Mouse (Mus musculus): ENCODE measurements around the gene Lig4.

GRCm38 (mm10) chr8:10017231-10017630 lies 39.7 kb upstream of the Lig4 start:
- no peak for TF ChIP-seq POLR2A (IDR thresholded peaks at IDR 0.05; ENCODE audit: insufficient read depth, low read length)
- no peak for TF ChIP-seq CTCF (IDR thresholded peaks at IDR 0.05; ENCODE audit: low read depth, low read length)
- no peak for TF ChIP-seq EP300 (IDR thresholded peaks at IDR 0.05; ENCODE audit: insufficient read depth, low read depth, low read length)
